Mouse (Mus musculus) MEL-GATA-1-ER (cell line): ENCODE data around the gene Epb41l5.
A peak's percentile ranks its signal among the peaks of the same experiment; 100 is the strongest.

Experiments used
- DNase-seq: peaks from one replicate; pipeline ENCODE4 v3.0.0-alpha.2; 2012; ENCODE audit warnings: low read depth; ENCODE audit errors: extremely low read depth

Epb41l5 gene

GRCm38 (mm10) chr1:119648205-119649111 lies at the start of gene Epb41l5:
Gene Epb41l5 (minus strand): TSS chr1:119649000.
- peak; percentile 64 for DNase-seq

- no peak for DNase-seq
These were observed 48.1 kb upstream of the Epb41l5 start for GRCm38 (mm10) chr1:119696860-119697259.

DNA sequence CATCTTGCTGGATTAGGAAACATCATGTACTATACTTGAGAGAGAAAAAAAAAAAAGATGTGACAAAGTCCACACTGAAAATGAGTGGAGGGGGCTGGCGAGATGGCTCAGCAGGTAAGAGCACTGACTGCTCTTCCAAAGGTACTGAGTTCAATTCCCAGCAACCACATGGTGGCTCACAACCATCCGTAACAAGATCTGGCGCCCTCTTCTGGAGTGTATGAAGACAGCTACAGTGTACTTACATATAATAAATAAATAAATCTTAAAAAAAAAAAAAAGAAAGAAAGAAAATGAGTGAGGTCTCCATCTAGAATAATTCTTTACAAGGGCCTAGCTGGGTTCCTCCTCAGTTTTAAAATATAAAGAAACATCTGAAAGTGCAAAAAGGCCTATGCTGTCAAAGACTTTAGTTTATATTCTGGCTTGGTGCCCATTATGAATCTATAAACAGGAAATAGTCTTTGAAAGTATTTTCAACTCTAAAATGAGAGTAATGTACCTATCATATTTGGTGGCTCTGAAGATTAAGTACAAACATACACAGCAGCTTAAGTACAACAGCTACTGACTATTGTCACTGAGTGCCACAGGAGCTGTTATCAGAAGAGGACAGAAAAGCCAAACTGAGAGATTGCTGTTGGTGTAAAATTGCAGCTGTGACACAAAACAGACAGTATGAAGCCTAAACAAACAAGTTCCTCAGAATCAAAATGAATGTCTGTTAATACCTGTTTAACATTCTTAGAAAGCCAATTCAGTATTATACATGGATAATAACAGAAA lies 37.2 kb upstream of the Epb41l5 start:
- peak; percentile 26 for DNase-seq

- no peak for DNase-seq
These were observed 32.9 kb upstream of the Epb41l5 start for GRCm38 (mm10) chr1:119681663-119682213.

DNA sequence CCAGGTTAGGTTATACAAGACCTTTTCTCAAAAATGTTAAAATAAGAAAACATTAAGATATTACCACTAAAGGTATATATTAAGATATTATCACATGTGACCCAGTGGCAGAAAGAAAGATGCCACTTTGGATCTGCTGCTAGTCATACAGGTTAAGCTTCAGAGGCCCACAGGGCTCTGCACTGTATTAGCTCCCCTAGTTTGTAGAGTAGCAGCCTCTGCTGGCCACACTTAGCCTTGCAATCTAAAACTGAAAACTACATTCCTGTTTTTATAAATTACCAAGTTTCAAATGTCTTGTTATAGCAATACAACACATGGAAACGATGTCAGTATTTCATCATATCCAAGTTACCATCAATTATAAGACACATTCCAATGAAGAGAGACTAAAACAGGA lies 26.2 kb upstream of the Epb41l5 start:
- DNase-seq: no peak

DNA sequence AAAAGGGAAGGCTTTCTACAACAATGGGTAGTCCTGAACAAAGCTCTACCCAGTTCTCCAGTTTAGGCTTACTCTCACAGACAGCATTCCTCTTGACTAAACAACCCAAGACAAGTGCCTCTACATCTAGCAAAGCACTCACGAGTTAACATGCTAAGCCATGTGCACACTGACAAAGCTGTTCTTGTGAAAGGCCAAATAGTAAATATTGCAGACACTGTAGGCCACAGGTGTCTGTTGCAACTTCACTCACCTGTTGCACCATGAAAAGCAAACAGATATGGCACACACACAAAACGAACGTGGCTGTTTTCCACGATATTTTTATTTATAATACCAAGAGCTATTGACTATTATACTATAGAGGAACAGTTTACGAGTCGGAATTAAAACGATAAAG lies 18.1 kb upstream of the Epb41l5 start:
- no peak for DNase-seq

DNA sequence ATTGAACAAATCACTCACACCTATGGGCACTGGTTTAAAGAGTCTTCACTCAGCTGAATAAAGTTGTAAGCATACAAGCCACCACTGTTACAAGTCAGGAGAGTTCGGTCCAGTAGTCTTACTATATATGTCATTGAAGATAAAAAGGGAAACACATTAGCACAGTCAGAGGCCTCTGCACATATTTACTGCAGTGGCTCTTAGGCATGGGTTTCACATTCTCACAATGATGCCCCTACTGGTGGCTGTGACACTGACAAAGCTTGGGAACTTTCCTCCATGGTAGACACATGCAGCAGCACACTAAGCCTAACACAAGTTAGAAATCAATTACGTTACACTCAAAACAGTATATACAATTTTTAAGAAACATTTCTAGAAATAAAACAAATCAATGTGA lies 5.5 kb upstream of the Epb41l5 start:
- DNase-seq: no peak

- no peak for DNase-seq
These were observed 1.6 kb upstream of the Epb41l5 start for GRCm38 (mm10) chr1:119650386-119650785.

DNA sequence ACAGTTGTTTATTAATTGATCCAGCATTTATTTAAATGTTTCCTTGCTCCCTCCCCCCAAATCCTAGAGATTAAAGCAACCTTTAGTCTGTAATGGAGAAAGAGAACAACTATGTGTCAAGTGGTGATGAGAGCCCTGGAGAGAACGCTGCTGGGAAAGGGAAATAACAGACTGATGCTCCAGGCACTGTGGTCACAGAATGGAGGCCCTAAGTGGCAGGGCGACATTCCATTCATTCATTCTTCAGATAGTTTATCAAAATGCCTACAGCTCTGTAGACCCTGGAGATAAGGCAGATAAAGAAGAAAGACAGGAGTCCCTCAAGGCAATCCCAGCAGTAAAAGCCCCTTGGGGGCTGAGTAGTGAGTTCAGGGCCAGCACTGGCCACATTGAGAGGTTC lies 827 bp upstream of the Epb41l5 start:
- DNase-seq: no peak

- no peak for DNase-seq
These were observed 2.4 kb downstream of the Epb41l5 start for GRCm38 (mm10) chr1:119646356-119646755.

DNA sequence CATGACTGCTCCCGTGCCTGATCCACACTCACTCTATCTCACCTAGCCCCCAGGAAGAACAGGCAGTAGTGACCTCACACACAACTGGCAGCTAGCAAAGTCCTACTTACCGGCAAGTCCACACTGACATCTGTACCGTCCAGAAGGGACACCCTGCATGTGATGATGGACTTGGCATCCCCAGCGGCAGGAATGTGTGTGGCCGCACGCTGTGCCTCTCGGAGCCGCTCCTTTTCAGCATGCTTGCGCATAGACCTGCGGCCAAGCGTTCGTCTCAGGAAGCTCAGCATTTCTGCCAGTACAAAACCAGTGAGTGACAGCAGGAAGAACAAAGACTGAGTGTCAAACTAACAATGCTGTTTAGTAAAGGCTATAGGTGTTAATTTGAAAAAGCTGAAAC lies 6.4 kb downstream of the Epb41l5 start:
- DNase-seq: no peak

- no peak for DNase-seq
These were observed 7.5 kb downstream of the Epb41l5 start for GRCm38 (mm10) chr1:119641090-119641812.

DNA sequence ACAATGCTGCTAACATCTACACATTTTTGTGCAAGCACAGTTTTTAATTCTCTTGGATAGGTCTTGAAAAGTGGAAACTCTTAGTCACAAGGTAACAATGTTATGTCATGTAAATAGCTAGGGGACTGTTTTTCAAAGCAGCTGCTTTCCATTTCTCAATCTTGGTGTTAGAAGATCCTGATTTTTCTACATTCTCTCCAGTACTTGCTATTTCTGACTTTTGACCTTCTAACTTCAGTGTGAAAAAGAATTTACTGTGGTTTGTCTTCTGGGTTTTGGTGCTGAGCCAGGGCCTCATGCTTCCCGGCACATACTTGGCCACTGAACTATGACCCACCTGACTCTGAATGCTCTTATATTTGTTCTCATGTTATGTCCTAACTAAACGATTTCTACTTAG lies 8.8 kb downstream of the Epb41l5 start:
- DNase-seq: no peak

GRCm38 (mm10) chr1:119637188-119638023 lies 11.4 kb downstream of the Epb41l5 start:
- DNase-seq: no peak

GRCm38 (mm10) chr1:119634746-119635145 lies 14.1 kb downstream of the Epb41l5 start:
- DNase-seq: no peak

- no peak for DNase-seq
These were observed 18.4 kb downstream of the Epb41l5 start for GRCm38 (mm10) chr1:119630428-119630827.

GRCm38 (mm10) chr1:119626837-119627236 lies 22.0 kb downstream of the Epb41l5 start:
- no peak for DNase-seq

GRCm38 (mm10) chr1:119624444-119624843 lies 24.4 kb downstream of the Epb41l5 start:
- DNase-seq: no peak

DNA sequence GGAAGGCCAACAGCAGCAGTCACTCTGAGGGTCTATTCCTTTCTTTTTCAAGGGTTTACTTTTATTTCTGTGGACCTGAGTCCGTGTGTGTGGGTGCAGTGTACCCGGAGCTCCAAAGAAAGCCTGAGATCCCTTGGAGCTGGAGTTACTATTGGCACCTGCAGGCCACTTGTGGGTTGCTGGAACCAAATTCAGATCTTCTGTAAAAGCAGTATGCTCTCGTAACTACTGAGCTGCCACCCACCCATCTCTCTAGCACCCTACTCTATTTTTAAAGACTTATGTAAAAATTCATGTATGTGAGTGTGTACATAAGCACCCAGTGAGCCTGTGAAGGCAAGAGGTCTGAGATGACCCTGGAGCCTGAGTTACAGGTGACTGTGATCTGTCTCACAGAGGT lies 43.4 kb downstream of the Epb41l5 start:
- no peak for DNase-seq

DNA sequence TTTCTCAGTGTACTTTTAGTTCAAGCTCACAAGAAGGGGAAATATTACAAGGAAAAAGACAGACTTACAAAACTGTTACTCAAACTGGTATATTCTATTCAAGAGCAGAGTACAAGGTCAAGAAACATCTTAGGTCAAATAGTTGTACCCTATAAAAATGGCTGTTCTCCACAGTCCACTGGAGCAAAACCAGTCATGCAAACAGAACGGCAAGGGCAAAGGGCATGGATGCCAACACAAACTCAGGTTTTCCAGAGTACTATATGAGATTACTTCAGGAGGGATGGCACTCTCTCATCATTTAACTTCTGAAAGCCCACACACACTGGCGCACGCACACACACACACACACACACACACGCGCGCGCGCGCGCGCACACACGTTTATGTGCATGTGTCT lies 46.4 kb downstream of the Epb41l5 start:
- DNase-seq: no peak

GRCm38 (mm10) chr1:119598855-119599254 lies 49.9 kb downstream of the Epb41l5 start:
- no peak for DNase-seq
